Mouse (Mus musculus) gastrocnemius, postnatal 4 days (tissue): ENCODE results near the gene Tmem237. TPM values are rescaled to one million over a fixed set of nuclear protein-coding genes. Genes with fewer than 3 reads are reported as not detected.

ENCODE experiments used
- DNase-seq, 2 experiments: peaks; one replicate each; pipeline ENCODE4 v3.0.0; 2021 to 2022; ENCODE audit warnings: low spot score in 2 of 2, mixed read lengths in 2 of 2
- long read RNA-seq, 2 experiments: library from polyadenylated mRNA; stranded (forward); transcript quantifications; one replicate each; pipeline ENCODE4 v2.0.0; 2021
- total RNA-seq, 2 experiments: library from RNA; stranded (reverse); gene quantifications; 2 replicates each; pipeline ENCODE4 v1.2.3; 2021

The Tmem237 gene
- 10 to 100 TPM; 11.2 to 12.7 TPM for total RNA-seq
- long read RNA-seq, experiment 1, partial matches to known transcripts: 0 of 2 reads
- long read RNA-seq, experiment 1, other reads (novel, unspliced or antisense): 2 of 2 reads
- long read RNA-seq, experiment 2: 0 reads

GRCm38 (mm10) chr1:59119720-59120457, at the start of gene Tmem237:
Tmem237 (minus strand) TSS chr1:59120408.
- peak; percentile 92 to 94 for DNase-seq

- no peak for DNase-seq
Observed at GRCm38 (mm10) chr1:59169586-59169985, 49.4 kb upstream of the Tmem237 start.

- DNase-seq: no peak
Observed at GRCm38 (mm10) chr1:59168556-59168955, 48.3 kb upstream of the Tmem237 start.

GRCm38 (mm10) chr1:59167654-59168425, 47.6 kb upstream of the Tmem237 start:
- DNase-seq: no peak

- DNase-seq: no peak
Observed at GRCm38 (mm10) chr1:59166232-59166905, 46.2 kb upstream of the Tmem237 start.

- no peak for DNase-seq
Observed at GRCm38 (mm10) chr1:59163918-59164317, 43.7 kb upstream of the Tmem237 start.

- DNase-seq: no peak
Observed at GRCm38 (mm10) chr1:59163030-59163461, 42.8 kb upstream of the Tmem237 start, which contains the start of gene Mpp4. Mpp4 (minus strand) TSS chr1:59163389.

GRCm38 (mm10) chr1:59162309-59163024, 42.3 kb upstream of the Tmem237 start:
- DNase-seq: no peak

- DNase-seq: no peak
Observed at GRCm38 (mm10) chr1:59161396-59161795, 41.2 kb upstream of the Tmem237 start.

GRCm38 (mm10) chr1:59160871-59161270, 40.7 kb upstream of the Tmem237 start:
- no peak for DNase-seq

GRCm38 (mm10) chr1:59159136-59159535, 38.9 kb upstream of the Tmem237 start:
- no peak for DNase-seq

- no peak for DNase-seq
Observed at GRCm38 (mm10) chr1:59158498-59158897, 38.3 kb upstream of the Tmem237 start.

- DNase-seq: no peak
Observed at GRCm38 (mm10) chr1:59157846-59158245, 37.6 kb upstream of the Tmem237 start.

- no peak for DNase-seq
Observed at GRCm38 (mm10) chr1:59152346-59152745, 32.1 kb upstream of the Tmem237 start.

GRCm38 (mm10) chr1:59150542-59150941, 30.3 kb upstream of the Tmem237 start:
- no peak for DNase-seq

- no peak for DNase-seq
Observed at GRCm38 (mm10) chr1:59144543-59144942, 24.3 kb upstream of the Tmem237 start.

- DNase-seq: peak; percentile 37 to 50
Observed at GRCm38 (mm10) chr1:59142809-59143208, 22.6 kb upstream of the Tmem237 start.

- DNase-seq: no peak
Observed at GRCm38 (mm10) chr1:59134419-59134818, 14.2 kb upstream of the Tmem237 start.

GRCm38 (mm10) chr1:59128879-59129278, 8.7 kb upstream of the Tmem237 start:
- DNase-seq: no peak

GRCm38 (mm10) chr1:59125558-59125957, 5.3 kb upstream of the Tmem237 start:
- DNase-seq: no peak

- DNase-seq: no peak
Observed at GRCm38 (mm10) chr1:59110524-59110923, 9.7 kb downstream of the Tmem237 start.
